Mouse (Mus musculus) embryonic facial prominence, embryonic 11.5 days (tissue): ENCODE data around the gene Grin2c. TPM values are rescaled to one million over a fixed set of nuclear protein-coding genes. Genes with fewer than 3 reads are reported as not detected.

ENCODE experiments used
- ATAC-seq: fragments of 200-750 bp; cut with Nextera tagmentation; replicated peaks from 2 replicates; pipeline ENCODE4 v1.8.0; 2017; ENCODE audit warnings: low read depth; ENCODE audit not compliant: insufficient number of reproducible peaks, low FRiP score, low TSS enrichment
- DNase-seq: peaks from one replicate; pipeline ENCODE4 v3.0.0-alpha.2; 2015; ENCODE audit warnings: low spot score
- H3K27ac ChIP-seq: fragments of 300-500 bp; sonication (generic); replicated peaks from 2 replicates; pipeline ENCODE4 v1.5.1; 2014; ENCODE audit warnings: mild to moderate bottlenecking, low read depth, low read length, control low read depth
- H3K27me3 ChIP-seq: fragments of 300-500 bp; sonication (generic); 2 replicates; pipeline ENCODE4 v1.6.1; 2014; ENCODE audit warnings: mild to moderate bottlenecking, low read length, moderate library complexity, mixed read lengths; ENCODE audit not compliant: control insufficient read depth, insufficient read depth
- H3K36me3 ChIP-seq: fragments of 300-500 bp; sonication (generic); replicated peaks from 2 replicates; pipeline ENCODE4 v1.6.1; 2014; ENCODE audit warnings: low read depth, mild to moderate bottlenecking, low read length, moderate library complexity, mixed read lengths; ENCODE audit not compliant: control insufficient read depth, insufficient read depth
- H3K4me1 ChIP-seq: fragments of 300-500 bp; sonication (generic); 2 replicates; pipeline ENCODE4 v1.6.1; 2014; ENCODE audit warnings: low read length, mixed read lengths; ENCODE audit not compliant: control insufficient read depth, insufficient read depth
- H3K4me2 ChIP-seq: fragments of 300-500 bp; sonication (generic); 2 replicates; pipeline ENCODE4 v1.6.1; 2014; ENCODE audit warnings: low read depth, mild to moderate bottlenecking, control low read depth, low read length, moderate library complexity
- H3K4me3 ChIP-seq: fragments of 300-500 bp; sonication (generic); 2 replicates; pipeline ENCODE4 v1.5.1; 2014; ENCODE audit warnings: low read depth, low read length, control low read depth
- H3K9ac ChIP-seq: fragments of 300-500 bp; sonication (generic); replicated peaks from 2 replicates; pipeline ENCODE4 v1.6.1; 2014; ENCODE audit warnings: mild to moderate bottlenecking, control low read depth, low read length
- H3K9me3 ChIP-seq: fragments of 300-500 bp; sonication (generic); replicated peaks from 2 replicates; pipeline ENCODE4 v1.6.1; 2016; ENCODE audit warnings: mild to moderate bottlenecking, low read length, inconsistent platforms, mixed read lengths; ENCODE audit not compliant: control insufficient read depth
- WGBS: fragments of 180-500 bp; shearing (Covaris S2); extraction: QIAGEN DNeasy Blood & Tissue Kit; methylation state at CpG from one replicate; pipeline ENCODE4 v1.1.7; 2014; 5-methylcytosine and 5-hydroxymethylcytosine counted together
- polyA plus RNA-seq: library from polyadenylated mRNA; unstranded; fragments of >200 nt; fragmentation: Nextera tagmentation; extraction: Ambion mirVana; gene quantifications from 2 replicates; pipeline ENCODE4 v1.2.1, GENCODE M21; 2014

Gene Grin2c
- polyA plus RNA-seq, 1 experiment from 2014 or later = 0.04 TPM

- H3K27me3 ChIP-seq = no peaks in the 10 kb centered on the region
- H3K9ac ChIP-seq = no peak overlapping the region
- DNase-seq = no peak
- no peaks in the 10 kb centered on the region for H3K9me3 ChIP-seq
- H3K4me2 ChIP-seq = no peak overlapping the region
- ATAC-seq = no peak
- H3K36me3 ChIP-seq = no peaks in the 10 kb centered on the region
- H3K27ac ChIP-seq = no peak overlapping the region
- H3K4me3 ChIP-seq = no peak overlapping the region
- peaks cover 13% of the 10 kb centered on the region for H3K4me1 ChIP-seq
- 64% methylated on average over 6 of the region's 6 CpGs for WGBS
Measured at GRCm38 (mm10) chr11:115223877-115224276, 43.2 kb downstream of the Grin2c start.

GRCm38 (mm10) chr11:115223451-115223850 lies 43.6 kb downstream of the Grin2c start:
- H3K4me2 ChIP-seq = no peak overlapping the region
- peaks cover 16% of the 10 kb centered on the region for H3K4me1 ChIP-seq
- no peaks in the 10 kb centered on the region for H3K27me3 ChIP-seq
- 67% methylated on average over 11 of the region's 11 CpGs for WGBS
- H3K36me3 ChIP-seq = no peaks in the 10 kb centered on the region
- H3K9me3 ChIP-seq = no peaks in the 10 kb centered on the region
- no peak overlapping the region for H3K27ac ChIP-seq
- H3K4me3 ChIP-seq = no peak overlapping the region
- DNase-seq (no peak), ATAC-seq (no peak)
- no peak overlapping the region for H3K9ac ChIP-seq

GRCm38 (mm10) chr11:115222570-115222969 lies 44.5 kb downstream of the Grin2c start:
- Histone ChIP-seq H3K4me1 (peaks cover 16% of the 10 kb centered on the region), H3K9me3 (no peaks in the 10 kb centered on the region)

GRCm38 (mm10) chr11:115222077-115222476 lies 45.0 kb downstream of the Grin2c start:
- Histone ChIP-seq H3K27me3 (no peaks in the 10 kb centered on the region), H3K9me3 (no peaks in the 10 kb centered on the region), H3K27ac (no peak overlapping the region), H3K36me3 (no peaks in the 10 kb centered on the region), H3K4me3 (no peak overlapping the region), H3K9ac (no peak overlapping the region), H3K4me2 (no peak overlapping the region), H3K4me1 (peaks cover 15% of the 10 kb centered on the region)
- 40% methylated on average over 12 of the region's 12 CpGs for WGBS
- DNase-seq (no peak), ATAC-seq (no peak)

More at GRCm38 (mm10) chr11:115222570-115222969, 44.5 kb downstream of the Grin2c start:
- ATAC-seq (no peak), DNase-seq (no peak)
- no peak overlapping the region for H3K4me3 ChIP-seq
- H3K27me3 ChIP-seq = no peaks in the 10 kb centered on the region
- H3K9ac ChIP-seq = no peak overlapping the region
- H3K4me2 ChIP-seq = no peak overlapping the region
- WGBS = 18% methylated on average over 5 of the region's 5 CpGs
- H3K36me3 ChIP-seq = no peaks in the 10 kb centered on the region
- no peak overlapping the region for H3K27ac ChIP-seq

- H3K4me3 ChIP-seq = no peak overlapping the region
- no peaks in the 10 kb centered on the region for H3K27me3 ChIP-seq
- H3K36me3 ChIP-seq = no peaks in the 10 kb centered on the region
- WGBS = 83% methylated on average over 10 of the region's 10 CpGs
- ATAC-seq (no peak), DNase-seq (no peak)
- H3K9ac ChIP-seq = no peak overlapping the region
- H3K9me3 ChIP-seq = no peaks in the 10 kb centered on the region
- no peak overlapping the region for H3K4me2 ChIP-seq
- H3K27ac ChIP-seq = no peak overlapping the region
- peaks cover 12% of the 10 kb centered on the region for H3K4me1 ChIP-seq
Measured at GRCm38 (mm10) chr11:115219685-115220084, 47.4 kb downstream of the Grin2c start.

- Histone ChIP-seq H3K36me3 (no peaks in the 10 kb centered on the region), H3K27me3 (no peaks in the 10 kb centered on the region), H3K4me1 (peaks cover 12% of the 10 kb centered on the region), H3K9me3 (no peaks in the 10 kb centered on the region), H3K4me2 (no peak overlapping the region), H3K4me3 (no peak overlapping the region), H3K9ac (no peak overlapping the region), H3K27ac (no peak overlapping the region)
- 65% methylated on average over 9 of the region's 9 CpGs for WGBS
- ATAC-seq = no peak
- DNase-seq = no peak
Measured at GRCm38 (mm10) chr11:115219263-115219662, 47.8 kb downstream of the Grin2c start.

GRCm38 (mm10) chr11:115217439-115218410 lies 49.3 kb downstream of the Grin2c start:
- Histone ChIP-seq H3K4me1 (peaks cover 10% of the 10 kb centered on the region), H3K27me3 (no peaks in the 10 kb centered on the region), H3K9me3 (no peaks in the 10 kb centered on the region), H3K27ac (no peak overlapping the region), H3K4me2 (no peak overlapping the region), H3K9ac (no peak overlapping the region), H3K4me3 (no peak overlapping the region), H3K36me3 (no peaks in the 10 kb centered on the region)
- DNase-seq (no peak), ATAC-seq (no peak)
- 70% methylated on average over 18 of the region's 18 CpGs for WGBS

GRCm38 (mm10) chr11:115215123-115215522 lies 51.9 kb downstream of the Grin2c start:
- no peak overlapping the region for H3K27ac ChIP-seq
- no peak overlapping the region for H3K9ac ChIP-seq
- DNase-seq = no peak
- H3K36me3 ChIP-seq = no peaks in the 10 kb centered on the region
- H3K4me2 ChIP-seq = no peak overlapping the region
- 21% methylated on average over 5 of the region's 5 CpGs for WGBS
- peaks cover 3% of the 10 kb centered on the region; the same call in 1 of the 2 replicates for H3K4me1 ChIP-seq
- no peaks in the 10 kb centered on the region for H3K9me3 ChIP-seq
- no peak for ATAC-seq
- no peak overlapping the region for H3K4me3 ChIP-seq
- H3K27me3 ChIP-seq = no peaks in the 10 kb centered on the region
